Mouse (Mus musculus) heart, adult 2 months (tissue): ENCODE measurements around the gene Ell2. TPM values are rescaled to one million over a fixed set of nuclear protein-coding genes. Genes with fewer than 3 reads are reported as not detected.

ENCODE experiments used
- DNase-seq, 2 experiments: peaks; one replicate each; pipeline ENCODE4 v3.0.0; 2021
- H3K27ac ChIP-seq: fragments of 200-600 bp; 2 replicates; pipeline ENCODE4 v1.8.1; 2022
- H3K27me3 ChIP-seq: fragments of 200-500 bp; 2 replicates; pipeline ENCODE4 v1.6.1; 2012; ENCODE audit warnings: mild to moderate bottlenecking, low read length, inconsistent platforms, mixed read lengths; ENCODE audit not compliant: control insufficient read depth, insufficient read depth
- H3K36me3 ChIP-seq: fragments of 200-500 bp; 2 replicates; pipeline ENCODE4 v1.6.1; 2012; ENCODE audit warnings: low read length, inconsistent platforms; ENCODE audit not compliant: control insufficient read depth, insufficient read depth
- H3K4me1 ChIP-seq: fragments of 200-500 bp; 2 replicates; pipeline ENCODE4 v1.6.1; 2011; ENCODE audit warnings: low read length; ENCODE audit not compliant: control insufficient read depth, insufficient read depth
- H3K4me3 ChIP-seq: fragments of 200-600 bp; 2 replicates; pipeline ENCODE4 v1.8.1; 2022
- H3K79me2 ChIP-seq: fragments of 200-500 bp; replicated peaks from 2 replicates; pipeline ENCODE4 v1.6.1; 2012; ENCODE audit warnings: mild to moderate bottlenecking, inconsistent platforms, low read length, moderate library complexity, mixed read lengths; ENCODE audit not compliant: control insufficient read depth, insufficient read depth
- H3K9ac ChIP-seq: fragments of 200-500 bp; 2 replicates; pipeline ENCODE4 v1.6.1; 2012; ENCODE audit warnings: low read depth, mild to moderate bottlenecking, control low read depth, inconsistent platforms, low read length, mixed read lengths
- CTCF ChIP-seq: fragments of 200-600 bp; IDR thresholded peaks from 2 replicates; pipeline ENCODE4 v1.8.1; 2022; ENCODE audit warnings: antibody characterized with exemption, mild to moderate bottlenecking, moderate library complexity
- EP300 ChIP-seq: fragments of 200-500 bp; IDR thresholded peaks from 2 replicates; pipeline ENCODE4 v1.6.1; 2011; ENCODE audit warnings: low read depth, low read length, control low read depth; ENCODE audit not compliant: insufficient read depth
- POLR2A ChIP-seq: fragments of 200-500 bp; IDR thresholded peaks from 2 replicates; pipeline ENCODE4 v1.6.1; 2011; ENCODE audit warnings: mild to moderate bottlenecking, low read depth, low read length, control low read depth; ENCODE audit not compliant: insufficient read depth
- WGBS: fragments of 180-500 bp; shearing (Covaris S2); methylation state at CpG from one replicate; pipeline ENCODE4 v1.1.7; 2018; 5-methylcytosine and 5-hydroxymethylcytosine counted together
- intact Hi-C: fragments of 180-260 bp; cut with DNase I; formaldehyde crosslinking; loops from one replicate; pipeline ENCODE4 v1.15.1; 2025
- polyA plus RNA-seq: library from polyadenylated mRNA; depleted of rRNA; stranded (reverse); fragments of >200 nt; gene quantifications from 2 replicates; pipeline ENCODE4 v1.2.3, GENCODE M21; 2012; rRNA removed
- total RNA-seq, 2 experiments: library from RNA; stranded (reverse); gene quantifications; 2 replicates each; pipeline ENCODE4 v1.2.3; 2021

Ell2 gene
- total and polyA plus RNA-seq, 3 experiments, result 3.4 to 30.0 (median 26.0) TPM

GRCm38 (mm10) chr13:75818945-75819706 is 112.6 kb downstream of the Ell2 start:
- Histone ChIP-seq H3K79me2 (no peaks in the 10 kb centered on the region), H3K4me1 (no peaks in the 10 kb centered on the region), H3K27me3 (no peaks in the 10 kb centered on the region), H3K9ac (no peak overlapping the region), H3K27ac (no peak overlapping the region), H3K4me3 (no peak overlapping the region), H3K36me3 (no peaks in the 10 kb centered on the region)
- intact Hi-C loops, result no loop called here
- 74% methylated on average over 3 of the region's 3 CpGs for WGBS
- DNase-seq, result no peak
- TF ChIP-seq EP300 (no peak), POLR2A (no peak), CTCF (no peak)

- no peak overlapping the region for H3K27ac ChIP-seq
- H3K9ac ChIP-seq, result no peak overlapping the region
- no peaks in the 10 kb centered on the region for H3K4me1 ChIP-seq
- no peaks in the 10 kb centered on the region for H3K36me3 ChIP-seq
- no peaks in the 10 kb centered on the region for H3K27me3 ChIP-seq
- TF ChIP-seq CTCF (no peak), EP300 (no peak), POLR2A (no peak)
- no peak for DNase-seq
- no peaks in the 10 kb centered on the region for H3K79me2 ChIP-seq
- intact Hi-C loops, result no loop called here
- no peak overlapping the region for H3K4me3 ChIP-seq
Measured at GRCm38 (mm10) chr13:75819898-75820297, 113.3 kb downstream of the Ell2 start.

Other genes starting within 250 kb of the Ell2 start
- gene Glrx, start 133.1 kb downstream of the Ell2 start, total RNA-seq, result 10 to 100 TPM; 36.6 to 38.8 TPM
- gene Glrx, start 133.1 kb downstream of the Ell2 start, polyA plus RNA-seq, result 48.5 and 95.2 TPM in 2 replicates
- gene Rhobtb3, start 237.2 kb downstream of the Ell2 start, total RNA-seq, result 10 to 100 TPM; 11.3 to 12.6 TPM
- 7.6 and 16.0 TPM in 2 replicates for gene Rhobtb3, start 237.2 kb downstream of the Ell2 start, polyA plus RNA-seq